Mouse (Mus musculus) macrophage (primary cell): ENCODE results near the gene Slc4a2. TPM values are rescaled to one million over a fixed set of nuclear protein-coding genes. Genes with fewer than 3 reads are reported as not detected.

Source experiments
- H3K27ac ChIP-seq: fragments of 350-480 bp; formaldehyde crosslinking; 2 replicates; pipeline ENCODE4 v1.9.0; 2021
- H3K36me3 ChIP-seq: fragments of 350-480 bp; formaldehyde crosslinking; 2 replicates; pipeline ENCODE4 v1.9.0; 2021; ENCODE audit errors: inconsistent target
- H3K4me3 ChIP-seq: fragments of 350-480 bp; formaldehyde crosslinking; 2 replicates; pipeline ENCODE4 v1.9.0; 2021; ENCODE audit errors: inconsistent target
- H3K79me2 ChIP-seq: fragments of 350-480 bp; formaldehyde crosslinking; 2 replicates; pipeline ENCODE4 v1.9.0; 2021; ENCODE audit errors: inconsistent target
- WGBS: methylation state at CpG from one replicate; pipeline ENCODE4 v1.1.7; 2026; ENCODE audit warnings: inconsistent platforms; ENCODE audit not compliant: missing documents; 5-methylcytosine and 5-hydroxymethylcytosine counted together
- polyA plus RNA-seq: library from polyadenylated mRNA; stranded (reverse); fragments of 250-400 nt; gene quantifications from 3 replicates; pipeline ENCODE4 v1.2.4, GENCODE M21; 2018; ENCODE audit warnings: inconsistent platforms

Slc4a2 gene
- polyA plus RNA-seq, 1 experiment from 2014 or later: 21.8 TPM

- Histone ChIP-seq H3K79me2 (peaks cover 30% of the 10 kb centered on the region), H3K27ac (no peak overlapping the region), H3K36me3 (peaks cover 55% of the 10 kb centered on the region), H3K4me3 (no peak overlapping the region)
- 98% methylated on average over 9 of the region's 9 CpGs for WGBS
These were observed 54.3 kb downstream of the Slc4a2 start for GRCm38 (mm10) chr5:24477909-24478308.

GRCm38 (mm10) chr5:24481647-24482046, 58.0 kb downstream of the Slc4a2 start:
- Histone ChIP-seq H3K79me2 (peaks cover 2% of the 10 kb centered on the region; the same call in 1 of the 2 replicates), H3K4me3 (no peak overlapping the region), H3K36me3 (peaks cover 65% of the 10 kb centered on the region), H3K27ac (no peak overlapping the region)
- 46% methylated on average over 3 of the region's 4 CpGs for WGBS

GRCm38 (mm10) chr5:24482247-24483079, 58.8 kb downstream of the Slc4a2 start:
- peaks cover 62% of the 10 kb centered on the region for H3K36me3 ChIP-seq
- 96% methylated on average over 33 of the region's 41 CpGs for whole genome bisulfite sequencing
- no peak overlapping the region for H3K4me3 ChIP-seq

GRCm38 (mm10) chr5:24483326-24483725, 59.7 kb downstream of the Slc4a2 start:
- H3K36me3 ChIP-seq: peaks cover 61% of the 10 kb centered on the region
- H3K27ac ChIP-seq: no peak overlapping the region
- 60% methylated on average over 11 of the region's 11 CpGs for WGBS
- H3K79me2 ChIP-seq: no peaks in the 10 kb centered on the region
- no peak overlapping the region for H3K4me3 ChIP-seq

More at GRCm38 (mm10) chr5:24482247-24483079, 58.8 kb downstream of the Slc4a2 start:
- Histone ChIP-seq H3K79me2 (no peaks in the 10 kb centered on the region), H3K27ac (no peak overlapping the region)

- no peak overlapping the region for H3K4me3 ChIP-seq
- H3K36me3 ChIP-seq: peaks cover 60% of the 10 kb centered on the region
These were observed 61.3 kb downstream of the Slc4a2 start for GRCm38 (mm10) chr5:24484963-24485362.

GRCm38 (mm10) chr5:24486097-24486496, 62.5 kb downstream of the Slc4a2 start:
- H3K4me3 ChIP-seq: no peak overlapping the region
- 15% methylated on average over 8 of the region's 8 CpGs for WGBS
- H3K27ac ChIP-seq: no peak overlapping the region
- H3K36me3 ChIP-seq: peaks cover 60% of the 10 kb centered on the region
- no peaks in the 10 kb centered on the region for H3K79me2 ChIP-seq

More at GRCm38 (mm10) chr5:24484963-24485362, 61.3 kb downstream of the Slc4a2 start:
- WGBS: 89% methylated on average over 22 of the region's 22 CpGs
- Histone ChIP-seq H3K79me2 (no peaks in the 10 kb centered on the region), H3K27ac (no peak overlapping the region)

- H3K79me2 ChIP-seq: no peaks in the 10 kb centered on the region
- no peak overlapping the region for H3K4me3 ChIP-seq
- 100% methylated on average over 5 of the region's 5 CpGs for WGBS
- no peak overlapping the region for H3K27ac ChIP-seq
- H3K36me3 ChIP-seq: peaks cover 61% of the 10 kb centered on the region
These were observed 63.1 kb downstream of the Slc4a2 start for GRCm38 (mm10) chr5:24486738-24487137.

- Histone ChIP-seq H3K79me2 (no peaks in the 10 kb centered on the region), H3K27ac (no peak overlapping the region), H3K4me3 (no peak overlapping the region), H3K36me3 (peaks cover 81% of the 10 kb centered on the region)
- WGBS: 94% methylated on average over 14 of the region's 14 CpGs
These were observed 66.8 kb downstream of the Slc4a2 start for GRCm38 (mm10) chr5:24490413-24490920.

Other genes with a start within 250 kb of the Slc4a2 start
- gene Kcnh2, start 72.2 kb upstream of the Slc4a2 start, polyA plus RNA-seq: 0.16 TPM in 1 of 3 replicates, not detected in the others
- 0.12 TPM in 1 of 3 replicates, not detected in the others for gene Nos3, start 59.0 kb upstream of the Slc4a2 start, polyA plus RNA-seq
- gene Atg9b, start 31.7 kb upstream of the Slc4a2 start, polyA plus RNA-seq: 0.67 to 4.7 TPM (median 1.4 TPM) in 3 replicates
- gene Abcb8, start 30.2 kb upstream of the Slc4a2 start, polyA plus RNA-seq: 9.0 to 25.4 TPM (median 23.2 TPM) in 3 replicates
- not detected in 3 replicates for gene Asic3, start 10.4 kb upstream of the Slc4a2 start, polyA plus RNA-seq
- gene Cdk5, start 307 bp upstream of the Slc4a2 start, polyA plus RNA-seq: 15.2 to 21.5 TPM (median 20.5 TPM) in 3 replicates
- gene Fastk, start 21.4 kb downstream of the Slc4a2 start, polyA plus RNA-seq: 30.5 to 41.6 TPM (median 31.5 TPM) in 3 replicates
- gene Tmub1, start 24.0 kb downstream of the Slc4a2 start, polyA plus RNA-seq: 7.8 to 14.5 TPM (median 12.4 TPM) in 3 replicates
- gene Agap3, start 28.3 kb downstream of the Slc4a2 start, polyA plus RNA-seq: 54.8 to 72.0 TPM (median 61.6 TPM) in 3 replicates
- not detected in 3 replicates for gene Gbx1, start 103.4 kb downstream of the Slc4a2 start, polyA plus RNA-seq
- 0.09 to 0.61 TPM (median 0.28 TPM) in 3 replicates for gene Asb10, start 117.1 kb downstream of the Slc4a2 start, polyA plus RNA-seq
- gene 4931409K22Rik, start 133.0 kb downstream of the Slc4a2 start, polyA plus RNA-seq: not detected in 3 replicates
- gene Abcf2, start 153.6 kb downstream of the Slc4a2 start, polyA plus RNA-seq: 38.9 to 54.7 TPM (median 41.4 TPM) in 3 replicates
- 11.4 to 35.1 TPM (median 34.5 TPM) in 3 replicates for gene Chpf2, start 162.9 kb downstream of the Slc4a2 start, polyA plus RNA-seq
- 0.03 to 0.18 TPM in 2 of 3 replicates, not detected in the other for gene Smarcd3, start 200.6 kb downstream of the Slc4a2 start, polyA plus RNA-seq